Mouse (Mus musculus): ENCODE data around the gene Ccdc88c. TPM values are rescaled to one million over a fixed set of nuclear protein-coding genes. Genes with fewer than 3 reads are reported as not detected.

Ccdc88c gene
- polyA plus RNA-seq, 1 experiment, result 138 TPM

- WGBS, result 89% methylated on average over 6 of the region's 6 CpGs
Observed at GRCm38 (mm10) chr12:100948021-100948420, 80.8 kb downstream of the Ccdc88c start.

GRCm38 (mm10) chr12:100945948-100946347, 82.9 kb downstream of the Ccdc88c start:
- WGBS, result 92% methylated on average over 12 of the region's 12 CpGs
- no peak overlapping the region for H3K4me3 ChIP-seq (replicated peaks; ENCODE audit: control insufficient read depth, low read depth, low read length)
- TF ChIP-seq POLR2A (IDR thresholded peaks at IDR 0.05; ENCODE audit: borderline replicate concordance, control insufficient read depth, low read depth, low read length), result no peak
- no peak for TF ChIP-seq CTCF (IDR thresholded peaks at IDR 0.05; ENCODE audit: control insufficient read depth, insufficient read depth, low read length)

More at GRCm38 (mm10) chr12:100948021-100948420, 80.8 kb downstream of the Ccdc88c start:
- TF ChIP-seq POLR2A (IDR thresholded peaks at IDR 0.05; ENCODE audit: borderline replicate concordance, control insufficient read depth, low read depth, low read length), result no peak
- no peak for TF ChIP-seq CTCF (IDR thresholded peaks at IDR 0.05; ENCODE audit: control insufficient read depth, insufficient read depth, low read length)
- H3K4me3 ChIP-seq (replicated peaks; ENCODE audit: control insufficient read depth, low read depth, low read length), result no peak overlapping the region
- no peaks in the 10 kb centered on the region; the same call in 1 of the 2 replicates for H3K4me1 ChIP-seq (ENCODE audit: control insufficient read depth, insufficient read depth, low read length)
- no peak overlapping the region for H3K27ac ChIP-seq (ENCODE audit: control insufficient read depth, insufficient read depth, low read depth, low read length, poor library complexity)

GRCm38 (mm10) chr12:100945501-100945900, 83.4 kb downstream of the Ccdc88c start:
- TF ChIP-seq POLR2A (IDR thresholded peaks at IDR 0.05; ENCODE audit: borderline replicate concordance, control insufficient read depth, low read depth, low read length), result no peak
- TF ChIP-seq CTCF (IDR thresholded peaks at IDR 0.05; ENCODE audit: control insufficient read depth, insufficient read depth, low read length), result no peak
- 95% methylated on average over 12 of the region's 12 CpGs for WGBS
- Histone ChIP-seq H3K4me1 (ENCODE audit: control insufficient read depth, insufficient read depth, low read length) (no peaks in the 10 kb centered on the region), H3K27ac (ENCODE audit: control insufficient read depth, insufficient read depth, low read depth, low read length, poor library complexity) (no peak overlapping the region), H3K4me3 (replicated peaks; ENCODE audit: control insufficient read depth, low read depth, low read length) (no peak overlapping the region)

More at GRCm38 (mm10) chr12:100945948-100946347, 82.9 kb downstream of the Ccdc88c start:
- no peak overlapping the region for H3K27ac ChIP-seq (ENCODE audit: control insufficient read depth, insufficient read depth, low read depth, low read length, poor library complexity)
- H3K4me1 ChIP-seq (ENCODE audit: control insufficient read depth, insufficient read depth, low read length), result no peaks in the 10 kb centered on the region

- Histone ChIP-seq H3K27ac (ENCODE audit: control insufficient read depth, insufficient read depth, low read depth, low read length, poor library complexity) (no peak overlapping the region), H3K4me1 (ENCODE audit: control insufficient read depth, insufficient read depth, low read length) (no peaks in the 10 kb centered on the region), H3K4me3 (replicated peaks; ENCODE audit: control insufficient read depth, low read depth, low read length) (no peak overlapping the region)
- TF ChIP-seq POLR2A (IDR thresholded peaks at IDR 0.05; ENCODE audit: borderline replicate concordance, control insufficient read depth, low read depth, low read length), result no peak
- TF ChIP-seq CTCF (IDR thresholded peaks at IDR 0.05; ENCODE audit: control insufficient read depth, insufficient read depth, low read length), result no peak
- 94% methylated on average over 21 of the region's 21 CpGs for WGBS
Observed at GRCm38 (mm10) chr12:100944921-100945336, 83.9 kb downstream of the Ccdc88c start.

GRCm38 (mm10) chr12:100943146-100943545, 85.7 kb downstream of the Ccdc88c start:
- no peak for TF ChIP-seq POLR2A (IDR thresholded peaks at IDR 0.05; ENCODE audit: borderline replicate concordance, control insufficient read depth, low read depth, low read length)
- TF ChIP-seq CTCF (IDR thresholded peaks at IDR 0.05; ENCODE audit: control insufficient read depth, insufficient read depth, low read length), result no peak
- H3K27ac ChIP-seq (ENCODE audit: control insufficient read depth, insufficient read depth, low read depth, low read length, poor library complexity), result no peak overlapping the region
- peaks cover 2% of the 10 kb centered on the region; the same call in 1 of the 2 replicates for H3K4me1 ChIP-seq (ENCODE audit: control insufficient read depth, insufficient read depth, low read length)
- 89% methylated on average over 4 of the region's 4 CpGs for WGBS
- no peak overlapping the region for H3K4me3 ChIP-seq (replicated peaks; ENCODE audit: control insufficient read depth, low read depth, low read length)

GRCm38 (mm10) chr12:100941361-100941760, 87.5 kb downstream of the Ccdc88c start:
- 64% methylated on average over 3 of the region's 3 CpGs for WGBS
- H3K4me1 ChIP-seq (ENCODE audit: control insufficient read depth, insufficient read depth, low read length), result peaks cover 5% of the 10 kb centered on the region
- H3K4me3 ChIP-seq (replicated peaks; ENCODE audit: control insufficient read depth, low read depth, low read length), result no peak overlapping the region
- TF ChIP-seq POLR2A (IDR thresholded peaks at IDR 0.05; ENCODE audit: borderline replicate concordance, control insufficient read depth, low read depth, low read length) (no peak), CTCF (IDR thresholded peaks at IDR 0.05; ENCODE audit: control insufficient read depth, insufficient read depth, low read length) (no peak)
- H3K27ac ChIP-seq (ENCODE audit: control insufficient read depth, insufficient read depth, low read depth, low read length, poor library complexity), result no peak overlapping the region

GRCm38 (mm10) chr12:100937441-100938360, 91.2 kb downstream of the Ccdc88c start:
- Histone ChIP-seq H3K27ac (ENCODE audit: control insufficient read depth, insufficient read depth, low read depth, low read length, poor library complexity) (peak overlapping the region; percentile 67), H3K4me1 (ENCODE audit: control insufficient read depth, insufficient read depth, low read length) (peaks cover 5% of the 10 kb centered on the region), H3K4me3 (replicated peaks; ENCODE audit: control insufficient read depth, low read depth, low read length) (no peak overlapping the region)
- 62% methylated on average over 21 of the region's 21 CpGs for WGBS
- no peak for TF ChIP-seq CTCF (IDR thresholded peaks at IDR 0.05; ENCODE audit: control insufficient read depth, insufficient read depth, low read length)
- TF ChIP-seq POLR2A (IDR thresholded peaks at IDR 0.05; ENCODE audit: borderline replicate concordance, control insufficient read depth, low read depth, low read length), result 0 out of 2 replicates have a peak, but pooled peaks have one; percentile 10

GRCm38 (mm10) chr12:100936737-100937136, 92.1 kb downstream of the Ccdc88c start:
- TF ChIP-seq POLR2A (IDR thresholded peaks at IDR 0.05; ENCODE audit: borderline replicate concordance, control insufficient read depth, low read depth, low read length) (no peak), CTCF (IDR thresholded peaks at IDR 0.05; ENCODE audit: control insufficient read depth, insufficient read depth, low read length) (no peak)
- Histone ChIP-seq H3K4me1 (ENCODE audit: control insufficient read depth, insufficient read depth, low read length) (peaks cover 5% of the 10 kb centered on the region), H3K27ac (ENCODE audit: control insufficient read depth, insufficient read depth, low read depth, low read length, poor library complexity) (peak overlapping the region; percentile 34; the same call in 1 of the 2 replicates), H3K4me3 (replicated peaks; ENCODE audit: control insufficient read depth, low read depth, low read length) (no peak overlapping the region)
- WGBS, result 93% methylated on average over 4 of the region's 4 CpGs
